ENCODE assay signal across 9 mouse cellular contexts in genomic region chr1:88289917-88290316, GRCm38 (mm10). TPM values are rescaled to one million over a fixed set of nuclear protein-coding genes. Genes with fewer than 3 reads are reported as not detected.
DNase-seq lines count a peak whose midpoint lies in the region; ATAC-seq and TF ChIP-seq lines count a peak whose summit lies in the region.
"Had no signal": no experiment of that assay in that cellular context is flagged by ENCODE, and none has a peak within 500 bp of the region (broad histone marks: within the 10 kb centered on the region; RNA-seq: fewer than 3 reads in every experiment).

No protein-coding gene starts in this region.

- no peaks in the 10 kb centered on the region for H3K27me3 ChIP-seq in hindbrain, embryonic 11.5 days (ENCODE audit: control insufficient read depth, insufficient read depth, low read length)
- no peaks in the 10 kb centered on the region for H3K27me3 ChIP-seq in hindbrain, embryonic 13.5 days
- H3K27me3 ChIP-seq in kidney, postnatal 0 days (ENCODE audit: insufficient read depth, low read length): no peaks in the 10 kb centered on the region

- 40% methylated on average over 4 of the region's 4 CpGs for WGBS in hindbrain, embryonic 11.5 days
- WGBS in hindbrain, embryonic 13.5 days: 44% methylated on average over 4 of the region's 4 CpGs
- 37% methylated on average over 4 of the region's 4 CpGs for WGBS in kidney, postnatal 0 days

- no peaks in the 10 kb centered on the region for H3K36me3 ChIP-seq in hindbrain, embryonic 11.5 days (ENCODE audit: control insufficient read depth, insufficient read depth, low read length)
- no peaks in the 10 kb centered on the region for H3K36me3 ChIP-seq in hindbrain, embryonic 13.5 days
- H3K36me3 ChIP-seq in kidney, postnatal 0 days (ENCODE audit: insufficient read depth, low read length): no peaks in the 10 kb centered on the region

- peak; percentile 63 for DNase-seq in hindbrain, embryonic 11.5 days (ENCODE audit: low spot score)
- DNase-seq in spleen, adult 18-20 months: peak; percentile 44 to 70
- no peak for DNase-seq in spleen, adult 12 weeks (ENCODE audit: low spot score)
- peak; percentile 70 for DNase-seq in adipocyte (ENCODE audit: low spot score)
- DNase-seq in kidney, postnatal 0 days (ENCODE audit: low spot score): peak; percentile 67
- DNase-seq in thymus, postnatal 36 days: peak; percentile 63 to 73
- no peak for DNase-seq in layer of hippocampus, adult 9-10 months (ENCODE audit: low spot score)

- peaks cover 65% of the 10 kb centered on the region for H3K9me3 ChIP-seq in hindbrain, embryonic 11.5 days (ENCODE audit: control insufficient read depth, low read length)
- peaks cover 56% of the 10 kb centered on the region for H3K9me3 ChIP-seq in hindbrain, embryonic 13.5 days
- H3K9me3 ChIP-seq in kidney, postnatal 0 days (replicated peaks; ENCODE audit: low read length): 0 out of 2 replicates have a peak, but pooled peaks cover 20% of the 10 kb centered on the region

- peak; percentile 71 for TF ChIP-seq CTCF in kidney, postnatal 0 days (IDR thresholded peaks at IDR 0.05; ENCODE audit: low read depth)

- H3K27ac ChIP-seq in hindbrain, embryonic 11.5 days (ENCODE audit: low read depth, low read length): no peak overlapping the region
- H3K27ac ChIP-seq in hindbrain, embryonic 13.5 days: no peak overlapping the region
- no peak overlapping the region for H3K27ac ChIP-seq in kidney, postnatal 0 days

- no peak overlapping the region for H3K9ac ChIP-seq in hindbrain, embryonic 11.5 days (ENCODE audit: low read depth, low read length)
- no peak overlapping the region for H3K9ac ChIP-seq in hindbrain, embryonic 13.5 days
- H3K9ac ChIP-seq in kidney, postnatal 0 days (ENCODE audit: low read depth, low read length): no peak overlapping the region

- H3K4me1 ChIP-seq in hindbrain, embryonic 11.5 days (replicated peaks; ENCODE audit: control insufficient read depth, insufficient read depth, low read length): no peaks in the 10 kb centered on the region
- H3K4me1 ChIP-seq in hindbrain, embryonic 13.5 days (replicated peaks): no peaks in the 10 kb centered on the region
- H3K4me1 ChIP-seq in kidney, postnatal 0 days (replicated peaks; ENCODE audit: insufficient read depth, low read length): no peaks in the 10 kb centered on the region

- no peak overlapping the region for H3K4me3 ChIP-seq in hindbrain, embryonic 11.5 days (ENCODE audit: low read depth, low read length)
- no peak overlapping the region for H3K4me3 ChIP-seq in hindbrain, embryonic 13.5 days
- H3K4me3 ChIP-seq in kidney, postnatal 0 days (replicated peaks; ENCODE audit: low read depth, low read length): no peak overlapping the region

- ATAC-seq in hindbrain, embryonic 11.5 days (ENCODE audit: low FRiP score): no peak
- ATAC-seq in hindbrain, embryonic 13.5 days (ENCODE audit: low FRiP score): no peak
- ATAC-seq in kidney, postnatal 0 days (replicated peaks; ENCODE audit: low FRiP score, low read depth): no peak

- H3K4me2 ChIP-seq in hindbrain, embryonic 11.5 days (replicated peaks; ENCODE audit: low read depth, low read length): no peak overlapping the region
- no peak overlapping the region for H3K4me2 ChIP-seq in hindbrain, embryonic 13.5 days
- H3K4me2 ChIP-seq in kidney, postnatal 0 days (ENCODE audit: low read length): no peak overlapping the region

RNA-seq across cellular contexts. Expression of gene Trpm8, which starts 12.5 kb away (rescaled TPM):
- not detected in 2 replicates for polyA plus RNA-seq in hindbrain, embryonic 11.5 days (2014; fragmentation: Nextera tagmentation; extraction: Ambion mirVana)
- polyA plus RNA-seq in hindbrain, embryonic 13.5 days (2015; fragmentation: Nextera tagmentation; extraction: Ambion mirVana): 0.04 TPM in 1 of 2 replicates, not detected in the other
- not detected in 2 replicates for polyA plus RNA-seq in kidney, postnatal 0 days (2015; fragmentation: Nextera tagmentation; extraction: Ambion mirVana)
- polyA plus RNA-seq: heart, embryonic 16.5 days had no signal

RNA-seq across cellular contexts. Expression of gene Hjurp, which starts 12.5 kb away (rescaled TPM):
- 126 and 136 TPM in 2 replicates for polyA plus RNA-seq in hindbrain, embryonic 11.5 days (2014; fragmentation: Nextera tagmentation; extraction: Ambion mirVana)
- 82.0 and 82.8 TPM in 2 replicates for polyA plus RNA-seq in hindbrain, embryonic 13.5 days (2015; fragmentation: Nextera tagmentation; extraction: Ambion mirVana)
- 56.3 and 62.7 TPM in 2 replicates for polyA plus RNA-seq in kidney, postnatal 0 days (2015; fragmentation: Nextera tagmentation; extraction: Ambion mirVana)

Comparison
In these comparisons a context has a peak if more than half of its experiments do, and no peak if none do; other contexts are left out.
1. DNase-seq: peak in hindbrain, embryonic 11.5 days (single experiment), spleen, adult 18-20 months (2 of 2), adipocyte (single experiment), kidney, postnatal 0 days (single experiment) and thymus, postnatal 36 days (2 of 2); none in spleen, adult 12 weeks (single experiment) and layer of hippocampus, adult 9-10 months (single experiment).